Mouse (Mus musculus): ENCODE results near the gene Pym1.
A peak's percentile ranks its signal among the peaks of the same experiment; 100 is the strongest.
"Not testable (repeated sequence)": the region's sequence is repeated elsewhere in the genome, so short reads cannot be mapped to it uniquely, and the experiment has no call there.

Pym1 gene

GRCm38 (mm10) chr10:128747646-128748251, at the start of gene Pym1:
Gene Pym1 (plus strand): TSS chr10:128747889.
- peak in 1 of 2 experiments; percentile 45 for DNase-seq (ENCODE audit: low spot score in 2 of 2)

DNA sequence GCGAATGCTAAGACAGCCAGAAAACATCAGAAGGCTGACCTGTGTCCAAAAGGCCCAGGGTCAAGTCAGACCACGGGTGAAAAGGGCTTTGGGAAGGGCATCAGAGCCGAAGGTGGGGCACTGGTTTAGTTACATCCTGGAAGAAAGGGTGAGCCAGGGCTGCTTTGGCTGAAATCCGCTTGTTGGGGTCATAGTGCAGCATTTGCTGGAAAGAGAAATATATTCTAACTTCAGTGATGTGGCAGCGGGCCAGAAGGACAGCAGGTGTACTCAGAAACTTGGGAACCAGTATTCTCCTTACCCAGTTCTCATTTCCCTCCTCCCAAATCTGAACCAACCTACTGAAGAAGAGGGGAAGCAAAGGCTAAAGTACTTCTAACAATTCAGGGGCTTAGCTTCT, 48.7 kb upstream of the Pym1 start:
- DNase-seq (ENCODE audit: low spot score in 2 of 2) = no peak

DNA sequence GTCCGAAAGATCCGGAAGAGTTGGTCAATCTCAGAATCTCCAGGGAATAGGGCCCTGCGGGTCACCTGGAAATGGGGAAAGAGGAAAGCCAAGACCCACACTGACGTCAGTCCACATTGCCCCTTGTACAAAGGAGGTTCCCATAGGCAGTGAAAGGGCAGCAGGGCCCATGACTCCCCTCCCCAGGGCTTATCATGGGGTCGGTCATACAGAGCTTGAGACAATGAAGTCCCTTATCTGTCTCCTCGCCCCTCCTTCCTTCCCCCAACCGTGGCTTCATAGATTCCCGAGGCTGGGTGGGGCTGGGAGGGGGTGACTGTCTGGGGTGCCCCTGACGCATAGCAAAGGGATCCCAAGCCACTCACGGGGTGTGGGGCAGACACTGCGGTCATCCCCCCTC, 48.1 kb upstream of the Pym1 start:
- DNase-seq (ENCODE audit: low spot score in 2 of 2) = no peak

DNA sequence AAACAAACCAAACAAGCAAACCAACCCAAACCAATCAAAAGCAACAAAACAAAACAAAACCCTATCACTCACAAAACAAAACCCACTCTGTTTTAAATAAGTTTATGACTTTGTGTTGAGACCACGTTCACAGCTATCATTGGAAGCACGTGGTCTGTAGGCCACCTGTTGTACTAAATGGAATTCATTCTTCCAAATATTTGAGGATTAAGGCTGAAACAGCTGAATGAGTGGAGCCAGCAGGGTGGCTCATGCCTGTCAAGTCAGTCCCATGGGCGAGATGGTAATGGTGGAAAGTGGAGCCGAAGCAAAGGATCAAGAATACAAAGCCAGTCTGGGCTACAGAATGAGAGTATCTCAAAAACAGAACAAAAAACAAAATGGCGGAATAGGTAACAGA, 47.0 kb upstream of the Pym1 start:
- DNase-seq (ENCODE audit: low spot score in 2 of 2) = no peak

- DNase-seq (ENCODE audit: low spot score in 2 of 2) = no peak
These were observed 45.2 kb upstream of the Pym1 start for GRCm38 (mm10) chr10:128702328-128703007.

DNA sequence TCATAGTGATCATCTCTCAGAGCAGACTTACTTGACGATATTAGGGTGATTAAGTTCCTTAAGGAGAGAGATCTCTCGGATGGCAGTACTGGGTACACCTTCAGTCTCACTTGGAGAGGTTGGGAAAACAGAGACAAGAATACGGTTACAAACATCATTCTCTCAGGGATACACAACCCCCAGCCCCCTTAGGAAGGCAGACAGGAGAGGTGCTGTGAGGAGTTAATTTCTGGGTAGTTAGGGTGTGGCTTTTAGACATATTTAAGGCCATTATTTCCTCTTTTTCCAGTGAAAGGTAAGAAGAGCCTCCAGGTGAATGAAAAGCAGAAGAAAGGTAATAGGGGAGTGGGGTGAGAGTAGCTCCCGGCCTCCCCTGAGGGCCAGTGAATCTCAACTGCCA, 43.8 kb upstream of the Pym1 start, which contains the start of gene Pmel:
Gene Pmel, plus strand, starts transcription at position 301 of the 400 bp plus-strand sequence.
- DNase-seq (ENCODE audit: low spot score in 2 of 2) = no peak

- peak; percentile 74 to 75 for DNase-seq (ENCODE audit: low spot score in 2 of 2)
These were observed 43.0 kb upstream of the Pym1 start, which contains the start of gene Cdk2 for GRCm38 (mm10) chr10:128704491-128705316. Gene Cdk2 (minus strand): TSS chr10:128705031.

- no peak for DNase-seq (ENCODE audit: low spot score in 2 of 2)
These were observed 42.4 kb upstream of the Pym1 start for GRCm38 (mm10) chr10:128705317-128705693.

DNA sequence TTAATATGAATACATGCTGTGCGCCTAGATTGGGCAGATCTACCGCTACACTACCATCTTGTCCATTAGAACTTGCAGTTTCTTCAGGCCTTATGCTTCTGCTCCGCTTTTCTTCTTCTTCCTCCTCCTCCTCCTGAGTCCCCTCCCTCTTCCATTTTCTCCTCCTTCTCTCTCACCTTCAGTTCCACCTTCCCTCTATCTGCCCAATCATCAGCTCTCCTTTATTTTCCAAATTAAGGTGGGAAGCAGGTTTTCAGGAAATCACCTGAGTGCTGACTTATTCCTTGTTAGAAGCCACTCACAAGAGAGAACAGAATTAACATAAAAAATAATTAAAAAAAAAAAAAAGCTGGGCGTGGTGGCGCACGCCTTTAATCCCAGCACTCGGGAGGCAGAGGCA, 36.4 kb upstream of the Pym1 start:
- DNase-seq (ENCODE audit: low spot score in 2 of 2) = not testable (repeated sequence)

GRCm38 (mm10) chr10:128715559-128716537, 31.8 kb upstream of the Pym1 start:
- no peak for DNase-seq (ENCODE audit: low spot score in 2 of 2)

DNA sequence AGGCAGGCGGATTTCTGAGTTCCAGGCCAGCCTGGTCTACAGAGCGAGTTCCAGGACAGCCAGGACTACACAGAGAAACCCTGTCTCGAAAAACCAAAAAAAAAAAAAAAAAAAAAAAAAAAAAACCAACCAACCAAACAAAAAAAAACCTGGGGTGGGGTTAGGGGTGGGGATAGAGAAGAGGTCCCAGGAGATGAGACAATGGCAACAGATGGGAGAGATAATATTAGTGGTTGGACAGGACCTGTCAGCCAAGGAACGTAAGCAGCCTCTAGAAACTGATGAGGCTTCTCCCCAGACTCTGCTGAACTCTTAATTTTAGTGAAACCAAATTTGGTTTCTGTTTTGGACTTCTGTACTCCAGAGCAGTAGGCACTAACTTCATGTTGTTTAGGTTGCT, 22.2 kb upstream of the Pym1 start:
- DNase-seq (ENCODE audit: low spot score in 2 of 2) = not testable (repeated sequence)

DNA sequence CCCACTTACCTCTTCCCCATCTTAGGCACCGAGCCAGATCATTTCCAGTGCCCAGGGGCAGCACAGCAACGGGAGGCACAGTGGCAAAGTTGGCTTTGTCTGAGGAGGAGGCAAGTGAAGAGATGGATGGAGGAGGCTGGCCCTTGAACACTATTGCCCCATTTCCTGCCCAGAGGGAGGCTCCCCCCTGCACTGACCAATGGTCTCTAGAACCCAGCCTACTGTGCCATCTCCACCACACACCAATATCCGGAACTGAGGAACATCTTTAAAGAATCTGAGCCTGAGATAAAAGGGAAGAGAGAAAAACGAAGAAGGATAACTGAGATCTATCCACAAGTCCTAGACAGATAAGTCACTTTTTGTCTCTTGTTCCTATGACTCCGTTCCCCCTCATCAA, 19.6 kb upstream of the Pym1 start:
- no peak for DNase-seq (ENCODE audit: low spot score in 2 of 2)

GRCm38 (mm10) chr10:128731002-128731433, 16.7 kb upstream of the Pym1 start:
- DNase-seq (ENCODE audit: low spot score in 2 of 2) = peak; percentile 51 to 56

DNA sequence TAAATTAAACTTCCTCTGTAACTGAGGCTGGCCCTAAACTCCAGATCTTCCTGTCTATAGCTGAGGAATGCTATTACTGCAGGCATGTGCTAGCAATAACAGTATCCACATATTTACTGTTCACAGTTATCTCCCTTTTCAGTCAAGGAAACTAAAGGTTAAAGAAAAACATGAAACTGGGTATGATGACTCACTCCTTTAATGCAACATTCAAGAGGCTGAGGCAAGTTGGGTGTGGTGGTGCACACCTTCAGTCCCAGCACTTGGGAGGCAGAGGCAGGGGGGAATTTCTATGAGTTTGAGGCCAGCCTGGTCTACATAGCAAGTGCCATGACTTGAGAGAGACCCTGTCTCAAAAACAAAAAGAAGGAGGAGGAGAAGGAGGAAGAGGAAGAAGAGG, 15.7 kb upstream of the Pym1 start:
- no peak for DNase-seq (ENCODE audit: low spot score in 2 of 2)

DNA sequence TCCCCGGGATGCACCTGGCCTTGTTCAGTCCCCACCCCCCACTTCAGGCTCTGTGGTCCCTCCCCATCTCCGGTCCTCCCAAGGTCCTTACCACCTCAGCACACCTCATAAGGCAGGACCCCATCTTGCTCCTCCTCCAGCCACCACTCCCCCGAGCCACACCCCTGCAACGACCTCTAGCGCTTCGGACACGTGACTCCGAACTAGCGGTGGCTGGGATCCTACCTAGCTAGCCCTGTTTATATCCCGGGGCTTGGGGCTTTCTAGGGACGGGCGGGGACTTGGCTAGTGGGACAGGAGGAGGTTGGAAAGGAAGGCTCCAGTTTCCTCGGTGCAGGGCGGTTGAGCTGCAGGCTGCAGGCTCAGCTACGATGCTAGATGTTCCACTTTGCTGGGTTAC, 10.3 kb upstream of the Pym1 start:
- DNase-seq (ENCODE audit: low spot score in 2 of 2) = no peak

GRCm38 (mm10) chr10:128740296-128740695, 7.4 kb upstream of the Pym1 start:
- no peak for DNase-seq (ENCODE audit: low spot score in 2 of 2)

- no peak for DNase-seq (ENCODE audit: low spot score in 2 of 2)
These were observed 5.1 kb upstream of the Pym1 start for GRCm38 (mm10) chr10:128742616-128743015.

- DNase-seq (ENCODE audit: low spot score in 2 of 2) = no peak
These were observed 4.5 kb upstream of the Pym1 start for GRCm38 (mm10) chr10:128743235-128743634.

- DNase-seq (ENCODE audit: low spot score in 2 of 2) = peak; percentile 46 to 61
These were observed 3.9 kb upstream of the Pym1 start for GRCm38 (mm10) chr10:128743791-128744191.

- no peak for DNase-seq (ENCODE audit: low spot score in 2 of 2)
These were observed 3.5 kb upstream of the Pym1 start for GRCm38 (mm10) chr10:128744211-128744610.
